Mouse (Mus musculus) cortical plate, adult 2 months (tissue): ENCODE results near the gene Trip12.

Source experiments
- CTCF ChIP-seq: fragments of 200-500 bp; IDR thresholded peaks from 2 replicates; pipeline ENCODE4 v1.5.1; 2011; ENCODE audit warnings: mild to moderate bottlenecking, control low read depth, low read length; ENCODE audit not compliant: insufficient read depth; ENCODE audit errors: extremely low read depth
- POLR2A ChIP-seq: fragments of 200-500 bp; IDR thresholded peaks from 2 replicates; pipeline ENCODE4 v1.6.1; 2011; ENCODE audit warnings: mild to moderate bottlenecking, low read length, control low read depth; ENCODE audit not compliant: insufficient read depth; ENCODE audit errors: extremely low read depth

DNA sequence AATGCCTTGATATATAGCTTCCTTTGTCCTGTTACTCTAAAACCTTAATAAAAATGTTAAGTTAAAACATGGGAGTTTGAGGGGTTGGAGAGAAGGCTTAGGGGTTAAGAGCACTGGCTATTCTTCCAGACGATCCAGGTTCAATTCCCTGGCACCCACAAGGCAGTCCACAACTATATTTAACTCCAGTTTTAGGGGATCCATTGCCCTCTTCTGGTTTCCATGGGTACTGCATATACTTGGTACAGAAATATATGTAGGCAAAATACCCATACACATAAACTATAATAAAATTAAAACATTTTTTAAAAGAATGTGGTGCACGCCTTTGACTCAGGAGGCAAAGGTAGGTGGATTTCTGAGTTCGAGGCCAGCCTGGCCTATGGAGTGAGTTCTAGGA, 44.9 kb upstream of the Trip12 start:
- no peak for TF ChIP-seq POLR2A
- TF ChIP-seq CTCF = no peak
